ENCODE assay signal across 20 mouse cellular contexts in genomic region chr12:90144247-90144646, GRCm38 (mm10).
DNase-seq lines count a peak whose midpoint lies in the region; ATAC-seq lines count a peak whose summit lies in the region.
"Had no signal": no experiment of that assay in that cellular context is flagged by ENCODE, and none has a peak within 500 bp of the region (broad histone marks: within the 10 kb centered on the region; RNA-seq: fewer than 3 reads in every experiment).

No protein-coding gene starts in this region.

- no peaks in the 10 kb centered on the region for H3K4me1 ChIP-seq in hindbrain, embryonic 14.5 days (replicated peaks; ENCODE audit: control insufficient read depth, insufficient read depth, low read length)
- H3K4me1 ChIP-seq: hindbrain, embryonic 10.5 days; kidney, embryonic 15.5 days; midbrain, embryonic 10.5 days had no signal

- H3K4me2 ChIP-seq in hindbrain, embryonic 14.5 days (replicated peaks), result no peak overlapping the region
- H3K4me2 ChIP-seq: kidney, embryonic 15.5 days; neural tube, embryonic 13.5 days had no signal

- no peak overlapping the region for H3K9ac ChIP-seq in hindbrain, embryonic 14.5 days
- H3K9ac ChIP-seq: kidney, embryonic 15.5 days; neural tube, embryonic 13.5 days had no signal

- ATAC-seq in hindbrain, embryonic 14.5 days (ENCODE audit: low FRiP score), result no peak
- ATAC-seq in monocyte, adult 5-6 weeks (replicated peaks; ENCODE audit: insufficient number of reproducible peaks, low FRiP score, low TSS enrichment, poor library complexity, severe bottlenecking), result no peak
- ATAC-seq: activated CD4-positive, CD25-positive, alpha-beta regulatory T cell, adult 4 months; Patski had no signal

- no peaks in the 10 kb centered on the region for H3K36me3 ChIP-seq in hindbrain, embryonic 14.5 days (replicated peaks; ENCODE audit: control insufficient read depth, insufficient read depth)
- H3K36me3 ChIP-seq: hindbrain, embryonic 10.5 days; kidney, embryonic 15.5 days; midbrain, embryonic 10.5 days; neural tube, embryonic 13.5 days had no signal

- no peak overlapping the region for H3K27ac ChIP-seq in hindbrain, embryonic 14.5 days
- H3K27ac ChIP-seq: hindbrain, embryonic 10.5 days; kidney, embryonic 15.5 days; midbrain, embryonic 10.5 days; neural tube, embryonic 13.5 days had no signal

- H3K4me3 ChIP-seq in hindbrain, embryonic 14.5 days (replicated peaks; ENCODE audit: low read length), result no peak overlapping the region
- H3K4me3 ChIP-seq: hindbrain, embryonic 10.5 days; kidney, embryonic 15.5 days; midbrain, embryonic 10.5 days; neural tube, embryonic 13.5 days had no signal

- 86% methylated on average over 3 of the region's 3 CpGs for WGBS in hindbrain, embryonic 14.5 days

- DNase-seq in layer of hippocampus, adult 8-10 months (ENCODE audit: low spot score in 2 of 2), result peak; percentile 15 to 25
- no peak for DNase-seq in layer of hippocampus, postnatal 25 days (ENCODE audit: extremely low spot score in 1 of 2, low spot score in 1 of 2)
- DNase-seq in cerebellum, adult 9-10 months, result peak; percentile 83
- peak; percentile 34 to 49 for DNase-seq in cerebellum, postnatal 36 days
- DNase-seq in right cerebral cortex, postnatal 4 days, result peak; percentile 7
- no peak for DNase-seq in hindbrain, embryonic 14.5 days (ENCODE audit: low spot score)
- DNase-seq: adrenal gland, postnatal 14 days; embryo, embryonic 11 days; heart, adult 18-20 months; lung, adult 18-20 months; lung, postnatal 36 days; spleen, adult 18-20 months; thymus, adult 2 months had no signal

- H3K27me3 ChIP-seq in hindbrain, embryonic 14.5 days (ENCODE audit: control insufficient read depth, insufficient read depth, low read length), result no peaks in the 10 kb centered on the region
- H3K27me3 ChIP-seq: kidney, embryonic 15.5 days; neural tube, embryonic 13.5 days; Patski had no signal

- H3K9me3 ChIP-seq in hindbrain, embryonic 14.5 days (ENCODE audit: control insufficient read depth, low read length), result no peaks in the 10 kb centered on the region
- H3K9me3 ChIP-seq: hindbrain, embryonic 10.5 days; kidney, embryonic 15.5 days; midbrain, embryonic 10.5 days; neural tube, embryonic 13.5 days had no signal

Comparison
In these comparisons a context has a peak if more than half of its experiments do, and no peak if none do; other contexts are left out.
1. DNase-seq: peak in layer of hippocampus, adult 8-10 months (2 of 2), cerebellum, adult 9-10 months (single experiment), cerebellum, postnatal 36 days (2 of 2) and right cerebral cortex, postnatal 4 days (single experiment); none in layer of hippocampus, postnatal 25 days (0 of 2) and hindbrain, embryonic 14.5 days (single experiment).